Mouse (Mus musculus): Measurements from ENCODE around the gene Tenm2. TPM values are rescaled to one million over a fixed set of nuclear protein-coding genes. Genes with fewer than 3 reads are reported as not detected.

Gene Tenm2
- polyA plus RNA-seq, 1 experiment = 0.32 TPM

DNA sequence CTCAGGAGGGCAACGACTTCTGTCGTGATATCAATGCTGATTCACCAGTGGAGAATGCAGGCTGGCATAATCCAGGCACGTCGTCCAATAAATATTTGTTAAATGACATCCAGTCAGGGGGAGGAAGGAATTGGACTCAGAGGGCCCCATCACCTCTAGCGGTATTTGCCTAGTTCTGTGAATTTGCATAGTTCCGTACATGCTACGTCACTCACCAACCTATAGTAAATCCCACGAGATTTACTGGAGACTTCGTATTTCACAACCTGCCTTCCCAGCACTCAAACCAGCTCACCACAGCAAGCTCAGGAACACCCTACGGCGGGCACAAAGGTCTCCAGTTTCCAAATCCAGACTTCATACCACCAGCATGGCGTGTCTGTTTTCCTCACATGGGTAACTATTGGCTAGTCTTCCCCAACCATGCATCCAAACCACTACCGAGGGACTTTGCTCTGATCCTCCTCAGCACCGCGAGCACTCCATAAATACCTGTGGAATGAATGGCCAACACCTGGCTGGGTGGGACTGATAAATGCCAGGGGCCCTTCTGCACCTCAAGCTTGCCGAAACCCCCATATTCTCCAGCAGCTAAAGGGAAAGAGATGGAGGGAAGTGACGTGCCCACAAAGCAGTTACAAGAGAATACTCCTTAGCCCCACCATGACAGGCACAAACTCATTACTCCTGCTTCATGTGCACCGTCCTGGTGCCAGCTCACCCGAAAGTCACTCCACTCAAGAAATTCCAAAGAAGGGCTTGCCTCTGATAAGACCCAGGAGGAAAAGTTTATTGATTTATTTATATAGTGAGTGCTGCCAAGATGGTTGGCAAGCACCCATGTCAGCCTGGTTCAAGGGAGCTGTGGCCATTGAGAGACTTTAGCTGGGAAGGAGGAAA lies 1264.7 kb downstream of the Tenm2 start:
- TF ChIP-seq POLR2A (IDR thresholded peaks at IDR 0.05; ENCODE audit: control insufficient read depth, low read depth, low read length) (no peak), CTCF (IDR thresholded peaks at IDR 0.05; ENCODE audit: control insufficient read depth, insufficient read depth, insufficient replicate concordance, low read depth, low read length) (no peak)
- Histone ChIP-seq H3K27me3 (ENCODE audit: control insufficient read depth, insufficient read depth, low read length) (no peaks in the 10 kb centered on the region), H3K36me3 (ENCODE audit: control insufficient read depth, insufficient read depth, low read length) (no peaks in the 10 kb centered on the region), H3K27ac (ENCODE audit: control insufficient read depth, insufficient read depth, low read depth, low read length) (no peak overlapping the region), H3K4me3 (ENCODE audit: control insufficient read depth, low read depth, low read length) (no peak overlapping the region), H3K4me1 (ENCODE audit: control insufficient read depth, insufficient read depth, low read length) (no peaks in the 10 kb centered on the region)

DNA sequence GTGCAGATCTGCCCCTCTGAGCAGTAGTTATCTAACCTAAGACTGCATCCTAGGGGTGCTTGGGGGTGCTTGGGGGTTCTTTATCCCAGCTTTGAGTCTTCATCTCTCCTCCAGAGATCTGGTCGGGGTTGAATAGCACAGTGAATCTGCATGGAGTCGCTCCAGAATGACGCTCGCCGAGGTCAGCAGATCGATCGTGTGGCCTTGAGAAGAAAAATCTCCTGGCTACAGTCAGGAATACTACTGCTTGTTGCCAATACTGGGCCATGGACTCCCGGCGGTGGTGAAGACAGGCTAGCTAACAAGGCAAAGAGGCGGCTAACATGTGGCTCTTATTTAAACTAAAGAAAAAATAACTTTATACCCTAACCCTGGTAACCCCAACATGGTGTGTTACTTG lies 1267.5 kb downstream of the Tenm2 start:
- Histone ChIP-seq H3K4me1 (ENCODE audit: control insufficient read depth, insufficient read depth, low read length) (no peaks in the 10 kb centered on the region), H3K27me3 (ENCODE audit: control insufficient read depth, insufficient read depth, low read length) (no peaks in the 10 kb centered on the region), H3K27ac (ENCODE audit: control insufficient read depth, insufficient read depth, low read depth, low read length) (no peak overlapping the region), H3K36me3 (ENCODE audit: control insufficient read depth, insufficient read depth, low read length) (no peaks in the 10 kb centered on the region), H3K4me3 (ENCODE audit: control insufficient read depth, low read depth, low read length) (no peak overlapping the region)
- no peak for TF ChIP-seq CTCF (IDR thresholded peaks at IDR 0.05; ENCODE audit: control insufficient read depth, insufficient read depth, insufficient replicate concordance, low read depth, low read length)

- Histone ChIP-seq H3K36me3 (ENCODE audit: control insufficient read depth, insufficient read depth, low read length) (no peaks in the 10 kb centered on the region), H3K27me3 (ENCODE audit: control insufficient read depth, insufficient read depth, low read length) (no peaks in the 10 kb centered on the region), H3K4me3 (ENCODE audit: control insufficient read depth, low read depth, low read length) (no peak overlapping the region), H3K27ac (ENCODE audit: control insufficient read depth, insufficient read depth, low read depth, low read length) (no peak overlapping the region), H3K4me1 (ENCODE audit: control insufficient read depth, insufficient read depth, low read length) (no peaks in the 10 kb centered on the region)
- TF ChIP-seq POLR2A (IDR thresholded peaks at IDR 0.05; ENCODE audit: control insufficient read depth, low read depth, low read length) = no peak
- no peak for TF ChIP-seq CTCF (IDR thresholded peaks at IDR 0.05; ENCODE audit: control insufficient read depth, insufficient read depth, insufficient replicate concordance, low read depth, low read length)
Measured at GRCm38 (mm10) chr11:35963981-35964549, 1271.7 kb downstream of the Tenm2 start.

DNA sequence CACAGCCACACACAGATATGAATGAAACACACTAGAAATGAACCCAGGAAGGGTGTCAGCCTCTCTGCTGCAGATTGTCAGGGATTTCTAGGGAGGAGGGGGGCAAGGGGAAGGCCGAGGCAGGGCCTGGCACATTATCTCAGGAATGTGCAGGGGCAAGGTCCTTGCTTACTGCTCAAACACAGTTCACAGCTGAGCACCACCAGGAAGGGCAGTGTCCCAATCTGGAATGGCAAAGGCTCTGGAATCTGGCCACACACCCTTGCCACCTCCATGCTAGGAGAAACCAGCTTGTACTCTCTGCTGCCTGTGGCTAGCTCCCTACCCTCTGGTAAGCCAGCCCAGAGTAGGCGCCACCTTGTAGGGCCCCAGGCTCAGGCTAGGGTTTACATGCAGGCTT lies 1272.2 kb downstream of the Tenm2 start:
- Histone ChIP-seq H3K27ac (ENCODE audit: control insufficient read depth, insufficient read depth, low read depth, low read length) (no peak overlapping the region), H3K36me3 (ENCODE audit: control insufficient read depth, insufficient read depth, low read length) (no peaks in the 10 kb centered on the region), H3K4me3 (ENCODE audit: control insufficient read depth, low read depth, low read length) (no peak overlapping the region), H3K4me1 (ENCODE audit: control insufficient read depth, insufficient read depth, low read length) (no peaks in the 10 kb centered on the region), H3K27me3 (ENCODE audit: control insufficient read depth, insufficient read depth, low read length) (no peaks in the 10 kb centered on the region)
- TF ChIP-seq POLR2A (IDR thresholded peaks at IDR 0.05; ENCODE audit: control insufficient read depth, low read depth, low read length) (no peak), CTCF (IDR thresholded peaks at IDR 0.05; ENCODE audit: control insufficient read depth, insufficient read depth, insufficient replicate concordance, low read depth, low read length) (no peak)

GRCm38 (mm10) chr11:35962431-35962830 lies 1273.3 kb downstream of the Tenm2 start:
- Histone ChIP-seq H3K36me3 (ENCODE audit: control insufficient read depth, insufficient read depth, low read length) (no peaks in the 10 kb centered on the region), H3K4me1 (ENCODE audit: control insufficient read depth, insufficient read depth, low read length) (no peaks in the 10 kb centered on the region), H3K4me3 (ENCODE audit: control insufficient read depth, low read depth, low read length) (no peak overlapping the region), H3K27ac (ENCODE audit: control insufficient read depth, insufficient read depth, low read depth, low read length) (no peak overlapping the region), H3K27me3 (ENCODE audit: control insufficient read depth, insufficient read depth, low read length) (no peaks in the 10 kb centered on the region)
- TF ChIP-seq POLR2A (IDR thresholded peaks at IDR 0.05; ENCODE audit: control insufficient read depth, low read depth, low read length) (no peak), CTCF (IDR thresholded peaks at IDR 0.05; ENCODE audit: control insufficient read depth, insufficient read depth, insufficient replicate concordance, low read depth, low read length) (no peak)

DNA sequence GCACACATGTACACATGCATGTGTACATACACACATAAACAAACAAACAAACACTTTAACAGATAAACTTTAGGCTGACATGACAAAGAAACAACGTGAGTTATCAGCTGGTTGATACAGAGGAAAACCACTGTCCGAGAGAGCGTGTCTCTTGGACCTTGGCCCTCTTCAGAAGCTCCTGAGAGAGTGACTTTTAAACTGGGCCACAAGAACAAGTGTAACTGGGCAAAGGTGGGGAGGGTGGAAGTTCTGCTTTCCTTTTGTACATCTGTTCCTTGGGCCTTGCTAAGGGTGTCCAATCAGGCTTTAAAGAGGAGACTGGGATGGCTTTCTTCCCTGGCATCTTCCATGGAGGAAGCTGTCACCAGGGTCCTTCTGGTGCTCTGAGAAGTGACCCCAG lies 1276.5 kb downstream of the Tenm2 start:
- no peak overlapping the region for H3K4me3 ChIP-seq (ENCODE audit: control insufficient read depth, low read depth, low read length)
- no peaks in the 10 kb centered on the region for H3K27me3 ChIP-seq (ENCODE audit: control insufficient read depth, insufficient read depth, low read length)
- no peaks in the 10 kb centered on the region for H3K36me3 ChIP-seq (ENCODE audit: control insufficient read depth, insufficient read depth, low read length)
- TF ChIP-seq POLR2A (IDR thresholded peaks at IDR 0.05; ENCODE audit: control insufficient read depth, low read depth, low read length) = no peak
- TF ChIP-seq CTCF (IDR thresholded peaks at IDR 0.05; ENCODE audit: control insufficient read depth, insufficient read depth, insufficient replicate concordance, low read depth, low read length) = no peak
- H3K4me1 ChIP-seq (ENCODE audit: control insufficient read depth, insufficient read depth, low read length) = no peaks in the 10 kb centered on the region
- H3K27ac ChIP-seq (ENCODE audit: control insufficient read depth, insufficient read depth, low read depth, low read length) = no peak overlapping the region

Measured in testis, adult 2 months (tissue).